Mouse (Mus musculus) spleen, adult 18-20 months (tissue): ENCODE measurements around the gene Lnx2.

Source experiments
- DNase-seq, 2 experiments: peaks; one replicate each; pipeline ENCODE4 v3.0.0; 2022; ENCODE audit warnings: mixed read lengths in 2 of 2

The Lnx2 gene

GRCm38 (mm10) chr5:147076026-147076798 lies at the start of gene Lnx2:
Lnx2 (minus strand) TSS chr5:147076586.
- peak; percentile 95 to 96 for DNase-seq

DNA sequence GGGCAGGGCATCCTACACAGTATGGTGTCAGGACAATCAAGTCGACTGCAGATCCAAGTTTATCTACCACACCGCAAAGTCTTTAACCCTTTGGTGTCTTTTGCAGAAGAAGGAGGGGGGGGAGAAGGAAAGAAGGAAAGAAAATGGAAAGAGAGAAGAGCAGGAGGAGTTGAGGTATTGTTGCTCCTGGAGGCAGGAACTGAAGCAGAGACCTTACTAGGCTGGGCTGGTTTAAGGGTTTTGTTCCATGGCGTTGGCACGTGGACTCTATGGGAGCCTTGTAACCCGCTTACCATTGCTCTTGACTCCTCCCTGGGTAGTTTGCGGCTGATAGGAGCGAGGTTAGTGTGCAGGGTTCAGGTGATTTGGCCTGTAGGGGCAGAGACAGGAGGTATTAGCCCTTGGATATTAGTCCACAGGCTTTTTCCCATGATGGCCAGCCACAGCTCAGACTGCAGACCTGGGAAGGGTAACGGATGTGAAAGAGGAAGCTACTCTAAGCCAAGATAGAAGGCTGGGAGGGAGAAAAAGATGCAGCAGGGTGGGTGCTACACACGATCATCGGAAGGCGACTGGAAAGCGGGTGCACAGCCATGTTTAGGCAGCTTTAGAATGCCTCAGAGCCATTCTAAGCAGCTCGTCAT lies 49.3 kb upstream of the Lnx2 start:
- no peak for DNase-seq

- DNase-seq = no peak
Observed at GRCm38 (mm10) chr5:147124794-147125193, 48.4 kb upstream of the Lnx2 start.

- no peak for DNase-seq
Observed at GRCm38 (mm10) chr5:147121146-147121545, 44.8 kb upstream of the Lnx2 start.

DNA sequence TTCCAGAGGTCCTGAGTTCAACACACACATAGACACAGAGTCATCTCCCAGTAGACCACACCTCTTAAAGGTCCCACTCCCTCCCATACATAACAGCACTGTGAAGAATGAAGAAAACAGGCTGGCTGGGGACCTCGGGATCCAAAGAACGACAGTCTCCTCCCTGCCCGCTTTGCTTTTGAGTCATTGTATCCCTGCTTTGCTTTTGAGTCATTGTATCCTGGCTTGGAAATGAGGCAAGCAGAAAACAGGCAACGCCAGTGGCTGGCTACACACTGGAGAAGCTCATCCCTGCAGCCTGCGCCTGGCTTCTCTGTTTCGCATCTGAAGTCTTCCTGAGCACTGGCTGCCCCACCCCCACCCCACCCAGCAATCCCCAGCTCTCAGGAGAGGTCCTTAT lies 40.6 kb upstream of the Lnx2 start:
- no peak for DNase-seq

GRCm38 (mm10) chr5:147115631-147116030 lies 39.2 kb upstream of the Lnx2 start:
- no peak for DNase-seq

GRCm38 (mm10) chr5:147114738-147115137 lies 38.4 kb upstream of the Lnx2 start:
- no peak for DNase-seq

GRCm38 (mm10) chr5:147108861-147109591 lies 32.6 kb upstream of the Lnx2 start:
- no peak for DNase-seq

DNA sequence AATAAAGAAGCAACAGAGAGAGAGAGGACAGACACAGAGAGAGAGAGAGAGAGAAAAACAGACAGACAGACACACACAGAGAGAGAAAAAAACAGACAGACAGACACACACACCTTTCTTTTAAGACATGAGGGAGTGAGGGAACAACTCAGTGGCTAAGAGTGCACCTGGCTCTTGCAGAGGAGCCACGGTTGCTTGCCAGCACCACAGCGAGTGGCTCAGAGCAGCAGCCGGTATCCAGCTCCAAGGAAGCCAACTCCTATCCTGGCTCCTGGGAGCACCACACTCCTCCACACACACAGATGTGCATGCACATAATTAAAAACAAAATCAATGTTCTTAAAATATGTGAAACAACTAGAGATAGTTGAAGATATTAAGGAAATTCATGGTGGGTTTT lies 30.9 kb upstream of the Lnx2 start:
- no peak for DNase-seq

DNA sequence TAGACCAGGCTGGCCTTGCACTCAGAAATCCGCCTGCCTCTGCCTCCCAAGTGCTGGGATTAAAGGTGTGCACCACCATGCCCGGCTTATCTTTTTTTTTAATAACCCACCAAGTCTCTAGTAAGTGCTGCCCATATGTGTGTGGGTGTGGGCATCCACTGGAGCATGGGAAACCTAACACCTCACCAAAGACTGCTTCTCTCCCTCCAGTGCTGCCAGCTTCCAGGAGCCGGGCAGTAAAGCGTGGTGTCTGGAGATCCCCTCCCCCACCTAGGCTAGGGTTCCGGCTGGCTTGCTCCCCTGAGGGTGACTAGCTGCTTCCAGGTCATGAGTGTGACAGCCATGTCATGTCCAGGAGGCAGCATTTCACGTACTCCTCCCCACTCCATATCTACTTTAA lies 25.9 kb upstream of the Lnx2 start:
- no peak for DNase-seq

DNA sequence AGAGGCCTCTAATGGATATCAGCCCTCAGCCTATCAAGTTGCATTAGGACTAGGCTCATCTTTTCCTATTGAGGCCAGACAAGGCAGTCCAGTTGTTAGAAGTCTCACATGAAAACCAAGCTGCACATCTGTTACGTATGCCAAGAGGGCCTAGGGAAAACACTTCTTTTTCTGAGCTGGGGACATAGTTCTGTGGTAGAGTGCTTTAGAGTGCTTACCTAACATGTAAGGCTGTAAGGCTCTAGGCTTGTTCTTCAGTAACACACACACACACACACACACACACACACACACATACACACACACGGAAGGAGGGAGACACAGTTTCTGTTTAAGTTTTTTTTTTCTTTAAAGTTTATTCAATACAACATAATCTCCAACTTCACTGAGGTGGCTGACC lies 23.8 kb upstream of the Lnx2 start:
- no peak for DNase-seq

- DNase-seq = no peak
Observed at GRCm38 (mm10) chr5:147098667-147099066, 22.3 kb upstream of the Lnx2 start.

GRCm38 (mm10) chr5:147096586-147096985 lies 20.2 kb upstream of the Lnx2 start:
- no peak for DNase-seq

GRCm38 (mm10) chr5:147094296-147094695 lies 17.9 kb upstream of the Lnx2 start:
- no peak for DNase-seq

DNA sequence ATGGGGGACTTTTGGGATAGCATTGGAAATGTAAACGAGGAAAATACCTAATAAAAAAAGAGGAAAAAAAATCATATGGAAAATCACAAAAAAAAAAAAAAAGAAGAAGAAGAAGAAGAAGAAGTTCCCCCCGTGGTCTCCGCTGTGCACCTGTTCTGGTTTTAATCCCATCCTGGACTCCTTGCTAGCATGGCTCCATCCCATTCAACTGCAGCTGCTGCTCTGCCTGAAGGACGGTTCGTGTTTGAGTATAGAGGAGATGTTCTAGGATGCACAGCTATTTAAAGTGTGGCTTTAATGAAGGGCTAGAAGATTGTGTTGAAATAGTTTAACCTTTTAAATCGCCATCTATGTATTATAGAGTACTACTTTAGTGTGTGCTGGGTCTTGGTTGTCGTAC lies 16.1 kb upstream of the Lnx2 start:
- DNase-seq = no peak

DNA sequence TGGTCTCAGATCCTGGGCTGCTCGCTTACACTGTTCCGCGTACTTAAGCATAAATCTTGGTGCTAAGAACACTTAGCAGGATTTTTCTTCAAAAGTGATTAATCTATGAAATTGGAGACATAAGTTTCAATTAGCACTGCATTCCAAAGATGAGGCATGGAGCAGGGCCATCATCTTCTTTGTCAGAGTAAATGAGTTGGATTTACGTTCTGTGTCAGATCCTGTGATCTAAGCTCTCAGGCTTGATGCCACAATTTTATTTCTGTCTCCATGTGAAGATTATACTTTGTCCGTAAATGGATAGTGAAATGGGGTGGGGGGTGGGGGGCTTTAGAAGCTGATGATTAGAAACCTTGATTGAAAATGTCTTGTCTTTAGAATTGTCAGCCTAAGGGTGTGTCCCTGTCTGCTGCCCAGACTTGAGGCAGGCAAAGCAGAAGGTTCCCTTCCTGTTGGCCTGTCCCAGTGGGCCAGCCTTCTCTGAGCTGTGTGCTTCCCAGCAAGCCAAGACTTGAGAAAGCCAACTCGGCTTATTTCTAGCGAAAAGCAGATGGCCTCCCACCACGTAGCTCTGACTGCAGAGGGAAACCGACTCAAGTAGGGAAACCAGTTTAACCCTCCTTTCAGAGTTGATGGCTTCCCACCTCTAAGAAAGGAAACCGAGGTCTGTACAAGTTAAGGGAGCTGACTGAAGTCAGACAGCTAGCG lies 14.0 kb upstream of the Lnx2 start:
- DNase-seq = no peak

DNA sequence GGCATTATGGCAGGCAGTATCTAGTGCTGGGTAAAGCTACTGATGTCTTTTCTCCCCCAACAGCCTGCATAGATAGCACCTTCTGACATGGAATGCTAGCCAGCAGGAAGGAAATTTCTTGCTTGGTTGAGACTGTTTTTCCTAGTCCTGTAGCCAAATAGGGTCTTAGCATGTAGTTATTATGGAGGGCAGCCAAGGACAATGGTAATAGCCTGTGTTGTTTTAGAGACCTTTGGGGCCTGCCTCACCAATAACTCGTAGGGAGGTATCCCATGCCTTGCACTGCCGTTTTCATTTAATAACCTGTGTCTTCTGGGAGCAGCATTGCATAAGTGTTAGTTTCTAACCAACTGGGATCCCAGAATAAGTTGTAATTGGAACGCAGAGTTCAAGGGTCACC lies 13.4 kb upstream of the Lnx2 start:
- no peak for DNase-seq

DNA sequence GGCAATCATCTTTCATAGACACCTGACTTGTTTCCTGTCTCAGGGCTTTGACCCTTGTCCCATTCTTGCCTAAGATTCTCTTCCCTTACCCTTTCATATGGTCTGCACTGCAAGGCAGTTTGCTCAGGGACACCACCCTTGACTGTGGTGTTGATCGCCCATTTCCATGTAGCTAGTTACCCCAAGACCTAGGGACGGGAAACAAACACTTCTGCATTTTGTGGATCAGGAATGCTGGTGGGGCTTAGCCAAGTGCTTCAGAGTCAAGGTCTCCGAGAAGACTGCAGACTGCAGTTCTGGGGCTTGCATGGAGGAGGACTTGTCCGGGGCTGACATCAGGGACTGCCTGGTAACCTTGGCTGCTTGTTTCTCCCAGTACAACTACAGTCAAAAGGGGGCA lies 10.4 kb upstream of the Lnx2 start:
- no peak for DNase-seq

DNA sequence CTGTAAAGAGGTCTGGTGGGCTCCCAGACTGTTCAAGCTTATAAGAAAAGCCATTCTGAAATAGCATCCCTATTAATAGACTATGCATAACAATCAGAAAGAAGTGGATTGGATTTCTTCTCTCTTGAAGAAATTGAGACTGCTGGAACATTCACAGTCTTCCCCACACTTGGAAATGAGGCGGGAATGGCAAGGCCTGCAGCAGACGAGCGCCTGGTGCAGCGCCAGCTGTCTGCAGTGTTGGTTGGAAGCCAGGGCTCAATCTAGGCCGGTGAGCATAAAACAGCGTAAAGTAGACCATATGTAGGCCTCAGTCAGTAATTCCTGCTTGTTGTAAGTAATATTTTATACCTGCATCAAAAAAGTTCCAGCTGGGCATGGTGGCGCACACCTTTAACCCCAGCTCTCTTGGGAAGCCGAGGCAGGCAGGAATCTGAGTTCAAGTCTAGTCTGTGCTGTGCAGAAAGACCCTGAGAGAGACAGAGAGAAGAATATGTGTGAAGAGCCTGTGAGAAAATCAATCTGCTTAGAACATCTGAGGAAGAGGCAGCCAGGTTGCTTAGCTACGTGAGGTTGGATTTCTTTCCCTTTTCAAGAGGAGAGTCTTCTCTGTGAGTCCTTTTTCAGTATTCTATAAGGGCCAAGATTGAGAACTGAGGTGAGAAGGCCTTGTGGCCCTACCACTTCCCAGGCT lies 9.0 kb upstream of the Lnx2 start:
- DNase-seq = no peak

GRCm38 (mm10) chr5:147078110-147078900 lies 1.9 kb upstream of the Lnx2 start:
- no peak for DNase-seq

GRCm38 (mm10) chr5:147077305-147078034 lies 1.1 kb upstream of the Lnx2 start:
- peak; percentile 94 to 98 for DNase-seq
